Mouse (Mus musculus) hindlimb bud, embryonic 11.5 days (tissue): ENCODE measurements around the gene Ttll5.

Experiments used
- DNase-seq: peaks from one replicate; pipeline ENCODE4 v3.0.0-alpha.2; 2012; ENCODE audit warnings: low read depth, low spot score; ENCODE audit errors: extremely low spot score

Gene Ttll5

GRCm38 (mm10) chr12:85837765-85838164, 13.3 kb downstream of the Ttll5 start:
- DNase-seq, result no peak

GRCm38 (mm10) chr12:85839371-85840000, 15.0 kb downstream of the Ttll5 start:
- DNase-seq, result no peak

DNA sequence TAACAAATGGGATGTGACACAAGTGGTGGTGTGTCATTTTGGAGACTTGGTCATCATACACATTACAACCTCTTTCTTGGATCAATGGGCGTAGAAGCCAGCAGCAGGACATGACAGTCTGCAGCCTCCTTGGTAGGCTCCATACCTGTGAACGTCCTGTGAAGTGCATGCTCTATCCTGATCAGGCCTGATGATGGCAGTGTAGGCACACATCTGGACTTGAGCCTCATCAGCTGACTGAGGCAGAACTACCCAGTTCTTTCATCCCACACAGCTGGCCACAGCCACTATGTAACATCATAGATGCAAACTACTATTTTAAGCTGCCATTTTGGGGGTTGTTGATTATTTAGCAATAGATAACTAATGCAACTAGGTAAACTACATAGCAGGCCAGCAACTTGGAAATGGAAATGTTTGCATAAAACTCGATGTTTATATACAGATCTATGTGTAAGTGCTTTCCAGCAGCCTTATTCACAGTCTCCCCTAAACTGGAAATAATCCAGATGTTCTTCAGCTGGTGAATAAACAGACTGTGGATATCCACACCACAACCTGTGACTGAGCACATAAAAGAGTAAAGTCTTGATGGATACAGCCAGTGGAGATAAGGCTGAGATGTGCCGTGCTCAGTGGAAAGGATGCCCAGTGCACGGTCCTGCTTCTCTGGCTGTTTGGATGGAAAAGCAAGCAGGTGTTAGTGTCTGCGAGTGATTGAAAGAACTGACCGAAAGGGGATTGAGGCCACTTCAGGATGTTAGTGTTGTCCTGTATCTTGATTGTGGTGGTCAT, 23.9 kb downstream of the Ttll5 start:
- no peak for DNase-seq

DNA sequence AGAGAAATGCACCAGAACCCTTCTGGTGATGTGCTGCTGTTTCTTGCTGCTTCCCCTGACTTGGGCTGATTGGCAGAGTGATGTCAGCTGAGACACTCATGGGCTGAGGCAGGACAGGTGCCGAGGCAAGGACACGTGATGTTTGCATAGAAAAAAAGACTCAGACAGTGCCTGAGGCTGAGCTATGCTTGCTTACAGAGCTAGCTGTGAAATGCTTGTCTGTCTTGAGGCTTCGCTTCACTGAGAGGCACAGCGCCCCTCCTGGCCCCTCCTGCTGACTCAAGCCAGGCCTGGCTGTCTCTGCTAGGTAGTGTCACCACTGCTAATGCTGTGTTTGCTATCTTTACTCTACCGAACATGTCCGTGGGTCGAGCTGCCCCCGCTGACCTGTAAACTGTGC, 26.2 kb downstream of the Ttll5 start:
- no peak for DNase-seq

- no peak for DNase-seq
These were observed 29.4 kb downstream of the Ttll5 start for GRCm38 (mm10) chr12:85853836-85854235.

GRCm38 (mm10) chr12:85854271-85854670, 29.8 kb downstream of the Ttll5 start:
- DNase-seq, result no peak

DNA sequence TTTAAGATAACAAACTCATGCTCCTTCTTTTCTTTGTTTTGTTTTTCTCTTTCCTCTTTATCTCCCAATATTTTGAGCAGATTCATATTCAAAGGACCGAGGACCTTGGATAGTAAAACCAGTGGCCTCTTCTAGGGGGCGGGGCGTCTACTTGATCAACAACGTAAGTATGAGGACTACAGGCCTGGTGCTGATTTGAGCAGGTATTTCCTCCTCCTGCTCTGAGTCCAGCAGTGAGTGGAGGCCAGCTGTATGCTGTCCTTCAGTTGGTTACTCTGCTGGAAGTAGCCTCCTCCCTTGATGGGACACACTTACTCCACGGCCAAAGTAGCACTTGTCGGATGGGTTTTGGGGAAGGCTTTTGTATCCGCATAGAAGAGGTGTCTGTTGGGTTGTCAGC, 32.8 kb downstream of the Ttll5 start:
- no peak for DNase-seq

- no peak for DNase-seq
These were observed 34.7 kb downstream of the Ttll5 start for GRCm38 (mm10) chr12:85859111-85859510.

- no peak for DNase-seq
These were observed 35.2 kb downstream of the Ttll5 start for GRCm38 (mm10) chr12:85859511-85860189.

GRCm38 (mm10) chr12:85862514-85862913, 38.1 kb downstream of the Ttll5 start:
- DNase-seq, result no peak

GRCm38 (mm10) chr12:85865526-85865925, 41.1 kb downstream of the Ttll5 start:
- DNase-seq, result peak; percentile 14

DNA sequence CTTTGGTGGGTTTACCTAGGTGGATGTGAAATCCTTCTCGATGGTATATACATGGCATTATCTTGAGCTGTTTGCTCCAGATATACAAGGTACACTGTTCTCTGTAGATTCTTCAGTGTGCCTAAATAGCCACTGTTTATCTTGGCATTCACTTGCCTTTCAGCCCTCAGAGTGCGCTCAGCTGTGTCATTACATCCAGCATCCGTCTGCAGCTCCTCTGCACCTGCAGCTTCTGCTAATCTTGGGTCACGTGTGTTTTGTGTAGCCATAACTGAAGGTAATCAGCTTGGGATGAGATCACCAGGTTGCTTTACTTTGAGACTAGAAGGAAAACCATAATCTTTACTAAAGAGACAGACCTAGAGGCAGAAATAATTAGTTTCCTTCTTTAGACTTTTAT, 42.2 kb downstream of the Ttll5 start:
- DNase-seq, result no peak

DNA sequence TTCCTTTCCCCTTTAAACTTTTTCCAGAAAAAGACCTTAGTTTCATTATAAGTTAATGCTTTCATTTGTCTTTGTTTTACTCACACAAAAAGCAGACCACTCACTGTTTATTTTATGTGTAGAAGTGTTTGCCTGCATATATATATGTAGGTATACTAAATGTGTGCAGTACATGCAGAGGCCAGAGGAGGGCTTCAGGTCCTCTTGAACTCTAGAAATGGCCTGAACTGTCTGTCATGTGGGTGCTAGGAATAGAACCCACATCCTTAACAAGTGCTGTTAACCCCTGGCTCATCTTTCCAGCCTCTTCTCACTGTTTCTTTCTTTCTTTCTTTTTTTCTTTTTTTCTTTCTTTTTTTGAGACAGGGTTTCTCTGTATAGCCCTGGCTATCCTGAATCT, 42.7 kb downstream of the Ttll5 start:
- no peak for DNase-seq

DNA sequence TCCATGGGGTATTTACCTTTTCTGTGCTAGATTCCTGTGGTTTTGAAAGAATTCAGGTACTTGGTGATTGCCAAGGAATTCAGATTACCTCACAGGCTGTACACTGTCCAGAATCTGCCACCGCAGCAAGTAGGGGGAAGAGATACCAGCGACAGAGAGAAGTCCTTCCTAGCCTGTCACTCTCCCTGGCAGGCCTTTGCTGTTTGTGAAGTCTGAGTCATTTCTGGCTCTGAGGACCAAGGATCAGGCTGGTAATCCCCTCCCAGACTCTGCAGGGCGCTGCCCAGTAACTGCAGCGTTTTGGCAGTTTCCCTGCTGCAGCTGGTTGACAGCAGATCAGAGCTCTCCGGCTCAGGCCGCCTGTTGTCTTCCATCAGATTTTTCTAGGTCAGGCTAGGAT, 45.0 kb downstream of the Ttll5 start:
- no peak for DNase-seq

DNA sequence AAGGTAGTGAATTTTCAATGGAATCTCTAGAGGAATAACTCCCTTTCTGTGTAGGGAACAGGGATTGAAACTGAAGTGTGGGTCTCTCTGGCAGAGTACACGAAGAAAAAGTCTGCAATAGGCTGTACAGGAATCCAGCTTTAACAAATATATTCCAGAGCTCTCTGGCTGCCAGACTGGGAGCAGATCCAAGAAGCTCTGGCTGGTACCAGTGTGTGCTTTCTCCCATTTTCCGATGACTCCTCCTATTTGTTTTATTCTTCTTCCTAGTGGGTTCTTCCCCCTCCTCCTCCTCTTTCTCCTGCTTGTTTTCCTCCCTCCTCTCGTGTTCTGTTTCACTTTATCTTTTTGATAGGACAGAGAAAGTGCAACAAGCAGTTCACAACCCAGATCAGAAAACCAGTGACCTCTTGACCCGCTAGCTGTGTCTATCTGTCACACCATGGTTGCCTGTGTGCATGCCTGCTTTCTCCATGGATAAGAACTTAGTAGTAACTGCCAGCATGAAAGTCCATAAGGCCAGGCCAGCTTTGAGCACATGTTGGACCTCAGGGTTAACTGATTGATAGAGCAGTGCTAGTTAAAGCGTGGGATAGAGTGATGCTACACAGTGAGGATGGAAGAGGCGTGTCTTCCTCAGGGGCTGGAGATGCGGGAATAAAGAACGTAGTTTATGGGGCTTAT, 55.3 kb downstream of the Ttll5 start:
- DNase-seq, result no peak

GRCm38 (mm10) chr12:85885024-85885423, 60.6 kb downstream of the Ttll5 start:
- no peak for DNase-seq

DNA sequence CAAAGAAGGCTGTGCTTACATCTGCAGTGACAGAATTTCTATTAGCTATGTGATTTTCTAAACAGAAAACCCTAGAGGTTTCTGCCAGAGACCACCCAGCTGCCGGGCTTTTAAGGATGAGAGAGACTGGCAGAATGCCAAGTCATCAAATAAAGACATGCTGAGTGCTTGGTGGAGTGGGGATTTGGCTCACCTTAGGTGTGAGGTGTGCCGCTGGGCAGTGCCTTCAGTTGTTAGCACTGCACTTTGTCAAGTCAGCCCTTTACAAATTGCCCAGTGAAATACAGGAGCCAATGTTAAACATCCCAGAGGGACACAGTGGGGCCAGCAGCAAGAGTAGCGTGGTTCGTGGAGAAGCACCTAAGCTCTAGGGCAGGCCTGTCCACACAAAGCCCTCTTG, 65.6 kb downstream of the Ttll5 start:
- DNase-seq, result no peak

GRCm38 (mm10) chr12:85903986-85904385, 79.5 kb downstream of the Ttll5 start:
- no peak for DNase-seq

DNA sequence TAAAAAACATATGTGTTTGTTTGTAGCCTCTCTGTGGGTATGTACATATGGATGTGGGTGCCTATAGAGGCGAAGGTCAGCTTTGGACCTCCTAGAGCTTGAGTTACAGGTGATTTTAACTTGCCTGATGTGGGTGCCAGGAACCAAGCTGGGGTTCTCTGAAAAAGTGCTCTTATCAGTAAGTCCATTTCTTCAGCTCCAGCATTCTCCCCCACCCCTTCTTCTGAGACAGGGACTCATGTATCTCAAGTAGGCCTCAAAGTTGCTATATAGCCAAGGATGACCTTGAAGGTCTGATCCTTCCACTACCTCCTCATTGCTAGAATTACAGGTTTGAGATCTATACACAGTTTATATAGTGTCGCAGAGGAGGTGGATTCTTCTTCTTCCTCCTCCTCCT, 81.2 kb downstream of the Ttll5 start:
- no peak for DNase-seq

DNA sequence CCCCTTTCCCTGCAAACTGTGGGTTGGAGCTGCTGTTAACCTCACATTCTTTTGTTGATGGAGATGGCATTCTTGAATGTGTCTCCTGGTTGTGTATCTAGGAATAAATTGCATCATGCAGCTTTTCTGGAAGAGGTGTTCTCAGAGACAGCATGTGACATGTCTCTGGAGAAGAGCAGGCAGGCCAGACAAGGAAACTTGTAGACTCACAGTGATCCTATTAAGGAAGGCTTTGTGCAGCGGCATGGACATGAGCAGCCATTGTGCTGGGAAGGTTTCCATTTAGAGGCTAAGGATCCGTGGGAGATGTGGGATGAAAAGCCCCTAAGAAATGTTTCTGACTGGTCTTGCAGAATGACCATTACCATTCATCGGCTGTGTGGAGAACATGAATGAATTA, 83.4 kb downstream of the Ttll5 start:
- DNase-seq, result no peak

DNA sequence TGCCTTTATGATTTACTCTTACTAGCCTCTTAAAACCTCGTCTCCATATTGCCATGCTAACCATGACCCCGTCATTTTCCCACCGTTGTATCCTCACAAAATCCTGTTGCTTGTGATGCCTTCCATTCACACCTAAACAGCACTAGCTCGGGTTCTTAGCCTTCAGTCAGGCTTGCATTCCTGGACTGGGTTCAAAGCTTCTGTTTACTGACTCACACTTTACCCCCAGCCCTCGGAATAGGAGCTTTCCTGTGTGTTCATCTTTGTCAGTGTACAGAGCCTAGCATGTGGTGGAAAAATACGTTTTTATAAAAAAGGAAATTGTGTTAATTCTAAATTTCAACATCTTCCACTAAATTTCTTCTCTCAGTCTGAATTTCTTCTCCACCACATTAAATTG, 86.4 kb downstream of the Ttll5 start:
- no peak for DNase-seq
